Mouse (Mus musculus): ENCODE data around the gene Mkrn3.
A peak's percentile ranks its signal among the peaks of the same experiment; 100 is the strongest.

Mkrn3 gene

GRCm38 (mm10) chr7:62378529-62378928 lies 41.4 kb downstream of the Mkrn3 start:
- DNase-seq (ENCODE audit: low spot score in 2 of 2): no peak

GRCm38 (mm10) chr7:62377313-62377712 lies 42.6 kb downstream of the Mkrn3 start:
- DNase-seq (ENCODE audit: low spot score in 2 of 2): no peak

- peak in 1 of 2 experiments; percentile 53 for DNase-seq (ENCODE audit: low spot score in 2 of 2)
Measured at GRCm38 (mm10) chr7:62376510-62377304, 43.2 kb downstream of the Mkrn3 start, which contains the start of gene Magel2. Gene Magel2, plus strand, starts transcription at chr7:62377010.

GRCm38 (mm10) chr7:62375658-62376057 lies 44.3 kb downstream of the Mkrn3 start:
- peak in 1 of 2 experiments; percentile 20 for DNase-seq (ENCODE audit: low spot score in 2 of 2)
